Mouse (Mus musculus) embryonic facial prominence, embryonic 12.5 days (tissue): ENCODE results near the gene Gfi1. TPM values are rescaled to one million over a fixed set of nuclear protein-coding genes. Genes with fewer than 3 reads are reported as not detected.

Experiments used
- ATAC-seq: fragments of 200-750 bp; cut with Nextera tagmentation; 2 replicates; pipeline ENCODE4 v1.8.0; 2017; ENCODE audit not compliant: insufficient number of reproducible peaks, insufficient read depth, low FRiP score, low TSS enrichment
- H3K27ac ChIP-seq: fragments of 300-500 bp; sonication (generic); 2 replicates; pipeline ENCODE4 v1.5.1; 2016; ENCODE audit warnings: mild to moderate bottlenecking
- H3K27me3 ChIP-seq: fragments of 300-500 bp; sonication (generic); 2 replicates; pipeline ENCODE4 v1.6.1; 2016; ENCODE audit warnings: mild to moderate bottlenecking, moderate library complexity
- H3K36me3 ChIP-seq: fragments of 300-500 bp; sonication (generic); 2 replicates; pipeline ENCODE4 v1.6.1; 2016; ENCODE audit warnings: mild to moderate bottlenecking
- H3K4me1 ChIP-seq: fragments of 300-500 bp; sonication (generic); 2 replicates; pipeline ENCODE4 v1.6.1; 2016
- H3K4me2 ChIP-seq: fragments of 300-500 bp; sonication (generic); replicated peaks from 2 replicates; pipeline ENCODE4 v1.6.1; 2016; ENCODE audit warnings: mild to moderate bottlenecking, moderate library complexity
- H3K4me3 ChIP-seq: fragments of 300-500 bp; sonication (generic); 2 replicates; pipeline ENCODE4 v1.5.1; 2016; ENCODE audit warnings: mild to moderate bottlenecking
- H3K9ac ChIP-seq: fragments of 300-500 bp; sonication (generic); 2 replicates; pipeline ENCODE4 v1.6.1; 2016; ENCODE audit warnings: mild to moderate bottlenecking, moderate library complexity
- H3K9me3 ChIP-seq: fragments of 300-500 bp; sonication (generic); 2 replicates; pipeline ENCODE4 v1.6.1; 2016; ENCODE audit warnings: mild to moderate bottlenecking, moderate library complexity
- WGBS: fragments of 180-500 bp; shearing (Covaris S2); methylation state at CpG from one replicate; pipeline ENCODE4 v1.1.7; 2016; 5-methylcytosine and 5-hydroxymethylcytosine counted together
- polyA plus RNA-seq: library from polyadenylated mRNA; unstranded; fragments of >200 nt; fragmentation: Nextera tagmentation; extraction: Ambion mirVana; gene quantifications from 2 replicates; pipeline ENCODE4 v1.2.1, GENCODE M21; 2016

Gfi1 gene
- polyA plus RNA-seq, 1 experiment from 2014 or later = 0.08 TPM

DNA sequence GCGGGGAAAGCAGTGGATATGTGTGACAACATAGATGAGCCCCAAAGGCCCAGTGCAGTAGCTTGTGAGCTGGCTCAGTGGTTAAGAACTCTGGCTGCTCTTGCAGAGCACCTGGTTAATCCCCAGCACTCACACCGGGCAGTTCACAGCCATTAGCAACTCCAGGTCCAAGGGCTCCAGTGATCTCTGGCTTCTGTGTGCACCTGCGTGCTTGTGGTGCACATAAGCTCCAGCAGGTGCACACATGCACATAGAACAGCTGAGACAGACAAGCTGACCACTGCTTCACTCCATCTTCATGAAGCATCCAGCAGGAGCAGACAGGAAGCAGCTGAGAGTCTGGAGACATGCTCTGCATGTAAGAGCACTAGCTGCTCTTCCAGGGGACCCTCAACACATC, 12.5 kb upstream of the Gfi1 start:
- no peak overlapping the region for H3K4me3 ChIP-seq
- H3K4me1 ChIP-seq = no peaks in the 10 kb centered on the region
- H3K36me3 ChIP-seq = 0 out of 2 replicates have a peak, but pooled peaks cover 4% of the 10 kb centered on the region
- ATAC-seq = no peak
- no peak overlapping the region for H3K9ac ChIP-seq
- no peaks in the 10 kb centered on the region for H3K9me3 ChIP-seq
- H3K27ac ChIP-seq = no peak overlapping the region
- no peaks in the 10 kb centered on the region for H3K27me3 ChIP-seq
- 76% methylated on average over 3 of the region's 3 CpGs for WGBS
- H3K4me2 ChIP-seq = no peak overlapping the region

DNA sequence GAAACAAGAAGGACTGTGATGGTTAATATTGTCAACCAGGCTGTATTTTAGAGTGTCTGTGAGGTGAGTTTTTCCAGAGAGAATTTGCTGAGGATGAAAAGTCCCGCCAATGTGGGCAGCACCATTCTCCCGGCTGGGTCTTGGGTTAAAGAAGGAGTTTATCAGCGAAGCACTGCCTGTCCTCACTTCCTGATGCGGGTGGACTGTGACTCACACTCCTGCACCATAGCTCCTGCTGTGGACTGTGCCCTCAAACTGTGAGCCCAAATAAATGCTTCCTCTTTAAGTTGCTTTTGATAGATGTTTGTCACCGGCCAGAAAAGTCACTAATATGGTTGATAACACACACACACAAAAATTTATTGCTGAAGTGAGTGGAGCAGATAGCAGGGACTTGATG, 10.3 kb upstream of the Gfi1 start:
- H3K36me3 ChIP-seq = no peaks in the 10 kb centered on the region
- H3K9me3 ChIP-seq = no peaks in the 10 kb centered on the region
- no peaks in the 10 kb centered on the region for H3K4me1 ChIP-seq
- no peak overlapping the region for H3K9ac ChIP-seq
- no peak for ATAC-seq
- no peak overlapping the region for H3K4me3 ChIP-seq
- H3K27ac ChIP-seq = no peak overlapping the region
- 87% methylated on average over 5 of the region's 5 CpGs for WGBS
- H3K4me2 ChIP-seq = no peak overlapping the region
- peaks cover 3% of the 10 kb centered on the region; the same call in 1 of the 2 replicates for H3K27me3 ChIP-seq

DNA sequence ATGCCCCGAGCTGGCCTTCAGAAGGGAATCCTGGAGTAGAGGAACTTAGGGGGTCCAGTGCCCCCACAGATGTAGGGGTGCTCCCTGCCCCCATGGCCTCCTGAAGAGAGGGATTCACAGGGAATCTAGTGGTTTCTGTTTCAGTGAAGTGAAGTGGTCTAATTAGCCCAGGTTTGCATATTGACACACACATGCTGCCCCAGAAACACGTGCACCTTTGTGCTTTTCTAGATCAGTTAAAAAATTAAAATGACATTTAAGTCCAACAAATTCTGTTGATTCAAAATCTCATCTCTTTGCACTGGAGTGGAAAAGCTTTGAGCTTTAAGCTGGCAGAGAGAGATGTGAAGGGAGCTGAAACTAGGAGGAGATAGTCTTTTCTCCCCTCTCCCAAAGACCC, 6.0 kb upstream of the Gfi1 start:
- Histone ChIP-seq H3K27me3 (peaks cover 29% of the 10 kb centered on the region), H3K4me3 (no peak overlapping the region), H3K4me2 (no peak overlapping the region), H3K36me3 (no peaks in the 10 kb centered on the region), H3K9ac (no peak overlapping the region), H3K9me3 (no peaks in the 10 kb centered on the region), H3K4me1 (no peaks in the 10 kb centered on the region), H3K27ac (no peak overlapping the region)
- WGBS = 23% methylated on average over 2 of the region's 2 CpGs
- no peak for ATAC-seq

DNA sequence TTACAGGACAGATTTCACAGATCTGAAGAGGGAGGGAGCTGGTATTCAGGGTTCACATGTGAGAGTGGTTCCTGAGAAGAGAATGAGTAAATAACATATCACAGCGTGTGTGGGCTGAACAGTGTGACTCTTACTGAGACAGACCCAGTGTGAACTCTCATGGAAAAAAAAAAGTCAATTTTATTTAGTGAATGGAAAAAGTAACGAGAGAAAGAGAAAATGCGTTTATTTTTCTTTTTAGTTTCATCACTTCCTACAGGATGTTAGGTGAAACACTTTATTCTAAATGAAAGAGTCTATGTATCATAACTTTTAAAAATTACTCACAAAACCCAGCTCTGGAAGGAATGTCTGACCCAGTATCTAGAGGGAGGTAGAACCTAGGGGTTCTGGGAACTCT, 5.6 kb upstream of the Gfi1 start:
- ATAC-seq = no peak
- Histone ChIP-seq H3K4me2 (no peak overlapping the region), H3K4me3 (no peak overlapping the region), H3K27me3 (peaks cover 32% of the 10 kb centered on the region), H3K9ac (no peak overlapping the region), H3K4me1 (peaks cover 4% of the 10 kb centered on the region), H3K27ac (no peak overlapping the region), H3K9me3 (no peaks in the 10 kb centered on the region), H3K36me3 (no peaks in the 10 kb centered on the region)
- 56% methylated on average over 3 of the region's 3 CpGs for WGBS

DNA sequence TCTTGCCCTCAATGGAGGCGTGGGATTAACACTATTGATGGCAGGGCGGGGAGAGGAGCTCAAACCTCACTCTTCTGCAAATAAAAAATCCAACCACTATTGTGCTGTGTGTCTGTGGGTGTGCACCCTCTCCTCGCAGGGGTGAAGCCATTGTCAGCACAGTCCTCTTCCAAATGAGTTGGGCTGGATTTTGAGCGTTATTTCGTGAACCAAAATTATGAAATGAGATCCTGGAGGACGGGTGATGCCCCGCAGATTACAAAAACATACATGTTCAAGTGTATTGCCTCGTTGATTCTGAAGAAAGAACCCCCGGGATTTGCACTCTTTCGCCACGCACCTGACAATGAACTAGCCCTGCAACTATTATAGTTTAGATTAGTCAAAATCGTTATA, 1.2 kb upstream of the Gfi1 start:
- Histone ChIP-seq H3K4me3 (peak overlapping the region; percentile 28), H3K4me1 (peaks cover 36% of the 10 kb centered on the region), H3K36me3 (no peaks in the 10 kb centered on the region), H3K27ac (no peak overlapping the region), H3K27me3 (peaks cover 74% of the 10 kb centered on the region), H3K9me3 (no peaks in the 10 kb centered on the region), H3K9ac (no peak overlapping the region), H3K4me2 (peak overlapping the region; percentile 45)
- WGBS = 15% methylated on average over 12 of the region's 12 CpGs
- ATAC-seq = no peak

DNA sequence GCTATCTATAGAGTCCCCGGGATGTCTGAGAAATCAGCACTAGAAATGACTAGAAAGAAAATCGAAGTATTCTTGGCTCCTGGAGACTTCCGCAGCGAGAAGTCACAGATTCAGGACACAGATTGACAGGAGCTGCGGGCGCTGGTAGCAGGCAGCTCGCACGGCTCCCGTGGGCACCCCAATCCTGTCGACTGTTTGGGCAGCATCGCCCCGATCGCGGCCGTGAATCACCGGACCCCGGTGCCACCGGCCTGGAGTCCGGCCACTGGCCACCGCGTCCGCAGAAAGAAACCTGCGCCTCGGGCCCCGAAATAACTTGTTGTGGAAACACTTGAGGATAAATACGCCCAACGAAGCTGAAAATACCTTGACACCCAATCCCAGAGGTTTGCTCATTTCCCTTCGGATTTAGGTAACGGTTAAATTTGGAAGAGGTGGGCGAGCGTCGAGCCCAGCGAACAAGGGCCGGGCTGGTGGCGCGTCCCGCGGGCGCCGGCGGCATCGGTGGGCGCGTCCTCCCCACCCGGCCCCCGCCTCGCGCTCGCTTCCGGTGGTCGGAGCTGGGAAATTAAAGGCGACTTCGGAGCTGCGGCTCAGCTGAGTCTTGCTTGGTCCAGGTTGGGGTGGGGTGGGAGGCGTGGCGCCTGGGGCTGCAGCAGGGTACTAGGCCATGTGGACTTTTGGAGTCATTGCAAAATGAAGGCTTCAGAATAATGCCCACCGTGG, 608 bp upstream of the Gfi1 start:
- peak overlapping the region; percentile 45 for H3K4me2 ChIP-seq
- H3K9me3 ChIP-seq = no peaks in the 10 kb centered on the region

DNA sequence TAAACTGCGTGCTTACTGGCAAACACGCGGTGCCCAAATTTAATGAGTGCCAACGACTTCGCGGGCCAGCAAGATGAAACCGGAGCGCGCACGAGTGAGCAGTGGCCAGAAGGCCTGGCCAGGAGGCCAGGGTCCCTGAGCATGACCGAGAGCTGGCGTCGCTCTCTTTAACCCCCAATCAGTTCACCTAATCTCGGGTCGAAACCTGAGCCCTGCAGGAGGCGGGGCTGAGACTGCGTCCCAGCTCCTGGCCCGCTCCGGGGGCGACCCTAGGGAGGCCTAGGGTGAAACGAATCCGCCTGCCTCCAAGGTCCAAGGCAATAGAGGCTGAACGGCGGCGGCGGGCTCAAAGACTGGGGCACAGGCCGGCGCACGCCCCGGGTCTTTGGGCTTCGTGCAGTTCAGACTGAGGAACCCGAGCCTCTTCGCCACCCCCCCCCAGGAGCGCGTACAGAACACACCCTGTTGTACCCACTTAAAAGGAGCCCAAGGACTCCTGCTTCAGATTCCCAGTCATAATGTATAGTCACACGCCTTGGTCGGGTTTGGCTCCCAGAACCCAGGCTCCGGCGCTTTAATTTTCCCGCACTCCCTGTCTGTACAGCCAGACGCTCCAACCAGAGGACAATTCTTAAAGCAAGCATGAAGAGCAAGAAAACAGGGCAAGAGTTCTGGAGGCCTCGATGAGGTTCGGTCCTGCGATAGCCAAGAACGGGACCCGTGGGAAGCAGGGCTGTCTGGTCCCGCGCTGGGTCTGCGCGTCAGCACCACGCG, 988 bp downstream of the Gfi1 start:
- Histone ChIP-seq H3K9ac (0 out of 2 replicates have a peak overlapping the region, but pooled peaks have one; percentile 8), H3K36me3 (no peaks in the 10 kb centered on the region), H3K4me3 (peak overlapping the region; percentile 20), H3K27ac (no peak overlapping the region), H3K9me3 (no peaks in the 10 kb centered on the region), H3K4me2 (peak overlapping the region; percentile 43), H3K27me3 (peaks cover 87% of the 10 kb centered on the region), H3K4me1 (peaks cover 48% of the 10 kb centered on the region)
- under 1% methylated on average over 52 of the region's 52 CpGs for WGBS
- ATAC-seq = no peak; the same call in 1 of the 2 replicates

More for the DNA sequence above, 608 bp upstream of the Gfi1 start:
- under 1% methylated on average over 57 of the region's 57 CpGs for WGBS
- H3K36me3 ChIP-seq = no peaks in the 10 kb centered on the region
- H3K27me3 ChIP-seq = peaks cover 77% of the 10 kb centered on the region
- H3K27ac ChIP-seq = no peak overlapping the region
- ATAC-seq = no peak
- H3K4me1 ChIP-seq = peaks cover 40% of the 10 kb centered on the region
- H3K9ac ChIP-seq = no peak overlapping the region
- peak overlapping the region; percentile 28 for H3K4me3 ChIP-seq

DNA sequence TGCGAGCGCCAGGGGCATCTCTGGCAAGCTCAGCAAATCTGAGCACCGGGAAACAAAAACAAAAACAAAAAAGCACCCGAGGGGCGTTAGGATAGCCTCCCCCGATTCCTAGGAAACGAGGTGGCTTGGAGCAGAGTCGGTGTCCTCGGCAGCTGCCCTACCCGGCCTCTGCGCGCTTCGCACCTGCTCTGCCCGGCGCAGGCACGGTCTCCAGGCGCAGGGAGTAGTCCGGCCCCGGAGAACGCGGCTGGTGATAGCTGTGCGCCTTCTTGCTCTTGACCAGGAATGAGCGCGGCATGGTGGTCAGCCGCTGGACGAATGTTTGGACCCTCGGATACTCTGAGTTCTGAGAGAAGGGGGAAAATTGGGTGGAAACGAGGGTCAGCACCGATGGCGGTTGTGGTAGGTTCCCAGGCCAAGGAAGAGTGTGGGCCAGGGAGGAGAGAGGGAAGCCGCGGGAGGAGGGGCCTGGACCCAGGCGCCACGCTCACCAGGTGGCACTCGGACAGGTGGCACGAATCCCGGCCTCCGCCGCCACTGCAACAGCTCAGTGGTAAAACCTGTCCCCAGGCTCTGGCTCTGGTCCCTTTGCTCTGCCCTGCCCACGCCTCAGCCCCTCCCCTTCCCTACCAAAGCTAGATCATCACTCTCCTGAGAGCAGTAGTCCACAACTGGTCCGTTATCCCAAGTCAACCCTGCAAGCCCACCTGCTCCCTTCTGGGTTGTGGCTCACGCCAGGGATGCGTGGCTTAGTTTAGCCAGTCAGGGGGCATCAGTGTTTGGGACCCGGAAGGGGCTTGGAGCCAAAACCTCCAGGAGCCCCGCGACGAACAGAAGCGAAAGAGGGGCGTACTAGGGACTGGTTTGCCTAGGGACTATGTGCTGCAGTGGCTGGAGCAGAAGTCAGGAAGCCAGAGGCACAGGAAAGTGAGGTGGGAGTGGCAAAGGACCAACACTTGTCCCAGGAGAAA, 2.0 kb downstream of the Gfi1 start:
- Histone ChIP-seq H3K4me2 (peak overlapping the region; percentile 43), H3K9me3 (no peaks in the 10 kb centered on the region), H3K9ac (no peak overlapping the region), H3K27ac (no peak overlapping the region), H3K36me3 (no peaks in the 10 kb centered on the region), H3K4me3 (peak overlapping the region; percentile 28), H3K4me1 (peaks cover 48% of the 10 kb centered on the region), H3K27me3 (peaks cover 95% of the 10 kb centered on the region)
- WGBS = 2% methylated on average over 48 of the region's 49 CpGs
- 0 out of 2 replicates have a peak, but pooled peaks have one; percentile 24 for ATAC-seq

DNA sequence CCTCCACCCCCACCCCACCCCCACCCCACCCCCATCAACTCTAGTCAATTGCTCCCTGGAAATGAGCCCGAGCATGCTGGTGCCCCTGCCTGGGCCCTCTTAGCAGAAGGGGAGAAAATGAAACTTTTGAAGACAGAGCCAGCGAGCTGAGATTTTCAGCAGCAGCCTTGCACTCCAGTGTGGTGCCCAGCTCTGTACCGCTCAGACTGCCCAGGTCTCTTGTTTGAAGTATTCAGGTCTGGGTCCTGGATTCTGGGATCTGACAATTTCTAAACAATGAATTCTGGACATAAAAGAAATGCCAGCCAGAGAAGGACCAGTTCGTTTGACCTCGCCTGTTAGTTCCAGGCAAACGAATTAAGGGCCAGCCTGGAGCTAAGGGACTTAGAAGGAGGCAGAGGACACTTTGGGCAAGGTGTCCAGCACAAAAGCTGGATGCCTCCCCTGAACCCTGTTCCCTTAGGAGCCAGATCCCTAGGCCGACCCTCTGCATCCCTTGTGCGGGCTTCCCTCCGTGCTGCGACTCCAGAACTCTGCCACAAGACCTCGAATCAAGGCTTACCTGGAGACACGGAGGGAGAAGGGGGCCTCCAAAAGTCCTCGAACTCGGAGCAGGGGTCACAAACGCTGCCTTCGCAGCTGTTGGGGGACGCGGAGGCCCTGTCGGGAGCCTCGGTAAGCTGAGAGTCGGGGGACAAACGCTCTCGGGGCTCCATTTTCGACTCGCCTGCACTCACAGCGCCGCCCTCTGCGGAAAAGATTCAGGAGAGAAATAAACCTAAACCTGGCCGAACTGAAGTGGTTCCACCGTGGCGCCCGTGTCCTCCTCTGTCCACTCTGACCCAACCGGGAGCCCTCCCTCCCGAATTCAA, 2.9 kb downstream of the Gfi1 start:
- no peak overlapping the region for H3K27ac ChIP-seq
- H3K36me3 ChIP-seq = no peaks in the 10 kb centered on the region
- H3K27me3 ChIP-seq = peaks cover 92% of the 10 kb centered on the region
- no peaks in the 10 kb centered on the region for H3K9me3 ChIP-seq
- H3K4me3 ChIP-seq = peak overlapping the region; percentile 28
- peaks cover 48% of the 10 kb centered on the region for H3K4me1 ChIP-seq
- ATAC-seq = no peak
- 1% methylated on average over 34 of the region's 34 CpGs for WGBS
- H3K9ac ChIP-seq = no peak overlapping the region
- H3K4me2 ChIP-seq = peak overlapping the region; percentile 43

DNA sequence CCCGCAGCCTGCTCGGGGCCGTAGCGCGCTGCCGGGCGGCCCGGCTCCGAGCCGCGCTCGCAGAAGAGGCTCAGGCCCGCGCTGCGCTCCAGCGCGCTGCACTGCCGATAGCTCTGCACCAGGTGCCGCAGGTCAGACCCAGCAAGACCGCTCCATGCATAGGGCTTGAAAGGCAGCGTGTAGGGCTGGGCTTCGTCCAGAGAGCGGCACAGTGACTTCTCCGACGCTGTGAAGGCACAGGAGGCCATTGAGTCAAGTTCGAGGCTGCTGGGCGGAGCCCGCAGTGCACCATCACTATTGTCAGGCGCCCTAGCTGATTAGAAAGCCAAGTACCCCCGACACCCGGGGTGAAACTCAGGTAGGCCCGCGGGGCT, 4.2 kb downstream of the Gfi1 start:
- Histone ChIP-seq H3K9me3 (no peaks in the 10 kb centered on the region), H3K4me3 (peak overlapping the region; percentile 35), H3K27me3 (peaks cover 95% of the 10 kb centered on the region), H3K27ac (no peak overlapping the region), H3K4me2 (peak overlapping the region; percentile 62), H3K4me1 (peaks cover 46% of the 10 kb centered on the region), H3K9ac (peak overlapping the region; percentile 21), H3K36me3 (no peaks in the 10 kb centered on the region)
- WGBS = 2% methylated on average over 33 of the region's 33 CpGs
- no peak for ATAC-seq
